Mouse (Mus musculus) spleen, postnatal 10 days (tissue): ENCODE results near the gene Fnbp1.

Experiments
- DNase-seq, 2 experiments: peaks; one replicate each; pipeline ENCODE4 v3.0.0; 2021 to 2022; ENCODE audit warnings: low spot score in 2 of 2

The Fnbp1 gene

DNA sequence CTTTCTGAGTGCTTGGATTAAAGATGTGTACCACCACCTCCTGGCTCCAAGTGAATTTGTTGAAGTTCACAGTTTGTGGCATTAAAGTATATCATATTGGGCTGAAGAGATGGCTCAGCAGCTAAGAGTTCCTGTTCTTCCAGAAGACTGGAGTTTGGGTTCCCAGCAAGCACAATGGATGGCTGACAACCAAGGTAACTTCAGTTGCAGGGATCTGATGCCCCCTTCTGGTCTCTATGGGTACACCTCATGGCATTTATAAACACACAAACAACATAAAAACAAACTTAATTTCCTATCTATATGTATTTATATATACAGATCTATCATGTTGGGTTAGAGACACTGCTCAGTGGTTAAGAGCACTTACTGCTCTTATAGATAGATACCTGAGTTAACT, 9.0 kb upstream of the Fnbp1 start:
- DNase-seq: no peak

GRCm38 (mm10) chr2:31147054-31147453, 5.2 kb upstream of the Fnbp1 start:
- no peak for DNase-seq

DNA sequence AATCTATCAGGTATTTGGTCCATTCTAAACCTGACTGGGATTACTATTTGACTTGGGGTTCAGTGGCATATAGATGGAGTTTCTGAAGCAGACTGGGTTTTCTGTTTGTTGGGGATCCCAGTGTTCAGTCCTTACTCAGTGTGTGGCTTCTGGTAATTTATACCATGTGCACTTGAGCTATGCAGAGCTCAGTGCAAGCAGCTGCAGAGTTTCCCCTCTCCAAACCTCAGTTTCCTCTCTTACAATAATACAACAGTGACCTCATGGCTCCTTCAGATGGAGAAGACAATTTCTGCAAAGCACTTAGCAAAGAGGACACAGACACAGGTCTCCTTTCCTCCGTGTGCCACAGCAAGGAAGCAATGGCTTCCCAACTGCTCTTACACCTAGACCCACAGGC, 3.1 kb upstream of the Fnbp1 start:
- no peak for DNase-seq

- no peak for DNase-seq
Measured at GRCm38 (mm10) chr2:31143768-31144695, 2.2 kb upstream of the Fnbp1 start.

DNA sequence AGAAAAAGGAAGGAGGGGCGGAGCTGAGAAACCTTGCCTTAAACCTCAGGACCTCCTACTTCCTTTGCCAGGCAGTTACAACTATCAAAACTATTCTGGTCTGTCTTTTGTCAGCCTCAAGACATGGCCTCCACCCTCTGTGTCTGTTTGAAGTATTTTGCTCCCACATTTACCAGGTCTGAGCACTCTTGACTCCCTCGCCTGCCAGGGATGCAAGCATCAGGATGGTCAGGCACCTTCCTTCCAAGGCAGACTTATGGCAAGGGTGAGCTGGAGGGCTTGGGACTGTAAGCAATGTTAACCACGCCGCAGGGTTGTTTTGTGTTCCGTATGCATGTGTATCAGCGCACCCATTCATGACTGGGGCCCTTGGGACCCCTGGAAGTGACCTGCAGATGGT, 1.5 kb upstream of the Fnbp1 start:
- DNase-seq: no peak

GRCm38 (mm10) chr2:31142505-31142904, 697 bp upstream of the Fnbp1 start:
- DNase-seq: peak in 1 of 2 experiments; percentile 36

GRCm38 (mm10) chr2:31141074-31141866, 538 bp downstream of the Fnbp1 start:
- DNase-seq: peak; percentile 42 to 66

GRCm38 (mm10) chr2:31140772-31141073, 1.1 kb downstream of the Fnbp1 start:
- DNase-seq: no peak

GRCm38 (mm10) chr2:31139991-31140771, 1.6 kb downstream of the Fnbp1 start:
- no peak for DNase-seq

DNA sequence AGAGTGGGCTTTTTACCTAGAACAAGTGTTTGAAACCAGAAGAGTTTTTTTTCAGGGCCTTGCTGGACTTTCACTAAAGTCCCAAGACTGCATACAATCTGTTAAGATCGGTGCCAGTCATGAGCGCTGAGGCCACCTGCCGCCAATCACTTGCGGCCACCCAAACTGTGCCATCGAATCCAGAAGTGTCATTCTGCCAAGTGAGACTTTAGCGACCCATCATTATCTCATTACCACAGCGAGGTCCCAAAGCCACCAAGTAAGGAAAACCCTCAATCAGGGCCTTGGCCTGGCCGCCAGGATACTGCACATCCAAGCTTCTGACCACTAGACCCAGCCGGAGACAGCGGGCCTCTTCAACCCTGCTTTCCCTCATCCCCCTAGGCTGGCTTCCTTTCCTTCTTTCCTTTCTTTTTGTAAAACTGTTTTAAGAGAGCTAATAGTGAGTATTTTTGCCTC, 2.6 kb downstream of the Fnbp1 start:
- DNase-seq: no peak

DNA sequence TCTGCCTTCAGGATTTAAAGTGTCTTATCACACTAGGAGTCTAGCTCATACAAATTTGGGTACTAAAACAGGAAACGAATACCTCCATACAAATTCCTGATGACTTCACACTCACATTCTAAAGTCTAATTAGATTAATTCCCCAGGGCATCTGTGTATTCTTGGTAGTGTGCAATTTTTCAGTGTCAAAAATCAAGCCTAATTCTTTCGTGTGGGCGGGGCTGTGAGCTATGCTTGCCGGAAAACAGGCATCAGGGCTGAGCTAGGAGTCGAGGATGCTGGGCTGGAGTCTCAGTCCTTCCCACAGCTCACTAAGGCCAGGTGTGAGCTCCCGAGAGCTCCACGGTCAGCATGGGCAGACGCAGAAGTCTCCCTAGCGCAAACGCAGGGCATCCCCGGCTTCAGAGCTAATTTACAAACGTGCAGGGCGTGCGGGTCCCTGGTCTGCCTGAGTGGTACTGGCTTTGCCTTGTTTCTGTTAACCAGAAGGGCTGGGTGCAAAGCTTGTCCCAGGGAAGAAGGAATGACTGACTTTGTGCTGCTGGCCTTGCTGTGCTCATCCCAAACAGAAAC, 4.7 kb downstream of the Fnbp1 start:
- DNase-seq: no peak

- no peak for DNase-seq
Measured at GRCm38 (mm10) chr2:31136338-31136737, 5.5 kb downstream of the Fnbp1 start.

- no peak for DNase-seq
Measured at GRCm38 (mm10) chr2:31135512-31135931, 6.3 kb downstream of the Fnbp1 start.

- no peak for DNase-seq
Measured at GRCm38 (mm10) chr2:31133981-31134380, 7.8 kb downstream of the Fnbp1 start.

- DNase-seq: no peak
Measured at GRCm38 (mm10) chr2:31132682-31133081, 9.1 kb downstream of the Fnbp1 start.

GRCm38 (mm10) chr2:31130815-31131299, 11.0 kb downstream of the Fnbp1 start:
- DNase-seq: peak in 1 of 2 experiments; percentile 59

DNA sequence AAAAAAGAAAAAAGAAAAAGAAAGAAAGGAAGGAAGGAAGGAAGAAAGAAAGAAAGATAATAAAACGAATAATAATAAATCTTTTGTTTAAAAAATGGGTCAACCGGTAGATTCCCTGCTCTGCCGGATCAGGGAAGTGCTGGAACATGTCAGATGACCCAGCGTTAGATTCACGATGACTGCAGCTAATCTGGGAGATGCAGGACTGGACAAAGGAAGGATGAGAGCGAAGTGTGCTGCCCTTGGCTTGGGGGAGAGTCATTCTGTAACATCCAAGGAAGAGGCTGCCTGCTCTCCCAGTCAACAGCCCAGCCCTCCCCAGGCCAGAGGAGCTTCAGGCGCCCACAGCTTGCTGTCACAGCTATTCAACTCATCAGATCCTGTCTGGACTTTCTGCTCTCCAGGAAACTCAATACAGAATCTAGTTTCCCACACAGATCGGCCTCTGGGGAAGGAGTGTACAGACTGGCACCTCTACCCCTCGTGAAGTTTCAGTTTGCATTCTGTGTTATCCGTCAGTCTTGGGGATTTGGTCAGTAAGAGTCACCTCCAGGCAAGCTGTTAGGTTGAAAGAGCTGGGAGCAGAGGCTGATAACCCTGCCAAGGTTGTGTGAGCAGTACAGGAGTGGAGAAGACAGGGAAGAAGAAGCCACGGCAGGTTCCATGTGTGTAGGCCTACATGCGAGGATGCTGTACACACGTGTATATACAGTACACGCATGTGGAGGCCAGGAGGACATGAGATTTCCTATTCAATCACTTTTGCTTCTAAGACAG, 11.9 kb downstream of the Fnbp1 start:
- no peak for DNase-seq

DNA sequence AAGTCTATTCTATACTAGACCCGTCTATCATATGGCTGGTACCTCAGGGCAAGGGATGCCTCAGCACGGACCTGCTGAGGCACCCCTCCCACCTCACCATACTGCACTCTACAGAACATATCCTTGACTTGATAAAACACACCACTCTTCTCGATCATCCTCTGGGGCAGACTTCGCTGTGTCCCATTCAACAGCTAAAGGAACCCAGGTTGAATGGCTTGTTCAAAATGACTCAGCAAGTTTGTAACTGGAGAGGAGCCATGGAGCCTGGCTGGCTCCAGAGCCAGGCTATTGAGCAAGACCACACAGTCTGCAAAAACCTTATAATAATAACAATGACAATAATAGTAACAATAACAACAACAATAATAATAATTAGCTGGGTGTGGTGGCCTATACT, 13.9 kb downstream of the Fnbp1 start:
- no peak for DNase-seq

- DNase-seq: no peak
Measured at GRCm38 (mm10) chr2:31127219-31127618, 14.6 kb downstream of the Fnbp1 start.

DNA sequence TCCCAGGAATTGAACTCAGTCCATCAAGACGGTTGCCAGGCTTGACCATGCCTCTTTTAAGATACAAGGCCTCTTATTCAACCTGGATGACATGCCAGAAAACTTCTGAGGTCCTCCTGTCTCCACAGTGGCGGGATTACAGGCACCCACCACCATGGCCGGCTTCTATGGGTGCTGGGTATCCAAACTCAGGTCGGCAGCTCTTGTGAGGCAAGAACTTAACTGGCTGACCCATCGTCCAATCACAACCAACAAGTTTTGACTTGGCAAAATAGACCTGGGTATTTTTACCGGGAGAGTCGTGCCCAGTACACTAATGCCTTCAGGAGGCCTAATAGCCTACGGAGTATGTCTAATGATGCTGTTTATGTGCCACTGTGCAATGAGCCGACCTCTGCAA, 15.8 kb downstream of the Fnbp1 start:
- no peak for DNase-seq

GRCm38 (mm10) chr2:31125156-31125555, 16.7 kb downstream of the Fnbp1 start:
- no peak for DNase-seq
